Mouse (Mus musculus): ENCODE results near the gene Ext2. TPM values are rescaled to one million over a fixed set of nuclear protein-coding genes. Genes with fewer than 3 reads are reported as not detected.

Gene Ext2
- polyA plus RNA-seq, 1 experiment from 2014 or later, result 69.8 TPM

- ATAC-seq (ENCODE audit: insufficient number of reproducible peaks, low FRiP score, low TSS enrichment, low read depth) (no peak), DNase-seq (ENCODE audit: low spot score) (no peak)
- no peaks in the 10 kb centered on the region for H3K27me3 ChIP-seq (ENCODE audit: control insufficient read depth, insufficient read depth, low read length)
- H3K4me2 ChIP-seq (ENCODE audit: low read depth, severe bottlenecking), result no peak overlapping the region
- no peak overlapping the region for H3K27ac ChIP-seq (replicated peaks; ENCODE audit: low read depth, low read length)
- H3K36me3 ChIP-seq (ENCODE audit: control insufficient read depth, insufficient read depth, low read length), result no peaks in the 10 kb centered on the region
- H3K4me3 ChIP-seq (ENCODE audit: low read depth, low read length), result no peak overlapping the region
- peaks cover 5% of the 10 kb centered on the region; the same call in 1 of the 2 replicates for H3K4me1 ChIP-seq (ENCODE audit: control insufficient read depth, insufficient read depth, low read length)
- 94% methylated on average over 5 of the region's 5 CpGs for WGBS
- H3K9ac ChIP-seq (ENCODE audit: low read length), result no peak overlapping the region
- H3K9me3 ChIP-seq (ENCODE audit: control insufficient read depth, low read length), result no peaks in the 10 kb centered on the region
These were observed 4.6 kb downstream of the Ext2 start for GRCm38 (mm10) chr2:93817791-93818190.

- no peak for ATAC-seq (ENCODE audit: insufficient number of reproducible peaks, low FRiP score, low TSS enrichment, low read depth)
- no peaks in the 10 kb centered on the region for H3K4me1 ChIP-seq (ENCODE audit: control insufficient read depth, insufficient read depth, low read length)
These were observed 9.0 kb downstream of the Ext2 start for GRCm38 (mm10) chr2:93813343-93813742.

GRCm38 (mm10) chr2:93811812-93812211, 10.6 kb downstream of the Ext2 start:
- H3K9ac ChIP-seq (ENCODE audit: low read length), result no peak overlapping the region
- no peak overlapping the region for H3K27ac ChIP-seq (replicated peaks; ENCODE audit: low read depth, low read length)
- H3K9me3 ChIP-seq (ENCODE audit: control insufficient read depth, low read length), result no peaks in the 10 kb centered on the region
- H3K4me3 ChIP-seq (ENCODE audit: low read depth, low read length), result no peak overlapping the region
- peak; percentile 81 for DNase-seq (ENCODE audit: low spot score)
- no peak for ATAC-seq (ENCODE audit: insufficient number of reproducible peaks, low FRiP score, low TSS enrichment, low read depth)
- no peak overlapping the region for H3K4me2 ChIP-seq (ENCODE audit: low read depth, severe bottlenecking)
- no peaks in the 10 kb centered on the region for H3K4me1 ChIP-seq (ENCODE audit: control insufficient read depth, insufficient read depth, low read length)
- 41% methylated on average over 4 of the region's 4 CpGs for WGBS
- no peaks in the 10 kb centered on the region for H3K27me3 ChIP-seq (ENCODE audit: control insufficient read depth, insufficient read depth, low read length)
- no peaks in the 10 kb centered on the region for H3K36me3 ChIP-seq (ENCODE audit: control insufficient read depth, insufficient read depth, low read length)

More at GRCm38 (mm10) chr2:93813343-93813742, 9.0 kb downstream of the Ext2 start:
- H3K4me3 ChIP-seq (ENCODE audit: low read depth, low read length), result no peak overlapping the region
- no peaks in the 10 kb centered on the region for H3K36me3 ChIP-seq (ENCODE audit: control insufficient read depth, insufficient read depth, low read length)
- H3K9ac ChIP-seq (ENCODE audit: low read length), result no peak overlapping the region
- H3K27ac ChIP-seq (replicated peaks; ENCODE audit: low read depth, low read length), result no peak overlapping the region
- 92% methylated on average over 22 of the region's 22 CpGs for WGBS
- H3K27me3 ChIP-seq (ENCODE audit: control insufficient read depth, insufficient read depth, low read length), result no peaks in the 10 kb centered on the region
- H3K9me3 ChIP-seq (ENCODE audit: control insufficient read depth, low read length), result no peaks in the 10 kb centered on the region
- no peak overlapping the region for H3K4me2 ChIP-seq (ENCODE audit: low read depth, severe bottlenecking)
- DNase-seq (ENCODE audit: low spot score), result no peak

GRCm38 (mm10) chr2:93809931-93810330, 12.4 kb downstream of the Ext2 start:
- DNase-seq (ENCODE audit: low spot score), result peak; percentile 72
- Histone ChIP-seq H3K4me1 (ENCODE audit: control insufficient read depth, insufficient read depth, low read length) (no peaks in the 10 kb centered on the region), H3K9me3 (ENCODE audit: control insufficient read depth, low read length) (no peaks in the 10 kb centered on the region), H3K36me3 (ENCODE audit: control insufficient read depth, insufficient read depth, low read length) (no peaks in the 10 kb centered on the region; the same call in 1 of the 2 replicates), H3K27me3 (ENCODE audit: control insufficient read depth, insufficient read depth, low read length) (no peaks in the 10 kb centered on the region), H3K9ac (ENCODE audit: low read length) (no peak overlapping the region), H3K27ac (replicated peaks; ENCODE audit: low read depth, low read length) (no peak overlapping the region), H3K4me2 (ENCODE audit: low read depth, severe bottlenecking) (no peak overlapping the region), H3K4me3 (ENCODE audit: low read depth, low read length) (no peak overlapping the region)
- no peak for ATAC-seq (ENCODE audit: insufficient number of reproducible peaks, low FRiP score, low TSS enrichment, low read depth)
- WGBS, result 16% methylated on average over 2 of the region's 2 CpGs

- WGBS, result 89% methylated on average over 5 of the region's 5 CpGs
These were observed 14.3 kb downstream of the Ext2 start for GRCm38 (mm10) chr2:93808071-93808470.

GRCm38 (mm10) chr2:93807440-93807839, 14.9 kb downstream of the Ext2 start:
- no peak overlapping the region for H3K4me3 ChIP-seq (ENCODE audit: low read depth, low read length)
- no peak overlapping the region for H3K9ac ChIP-seq (ENCODE audit: low read length)
- no peaks in the 10 kb centered on the region for H3K27me3 ChIP-seq (ENCODE audit: control insufficient read depth, insufficient read depth, low read length)
- no peak overlapping the region for H3K27ac ChIP-seq (replicated peaks; ENCODE audit: low read depth, low read length)
- H3K36me3 ChIP-seq (ENCODE audit: control insufficient read depth, insufficient read depth, low read length), result peaks cover 2% of the 10 kb centered on the region; the same call in 1 of the 2 replicates
- no peaks in the 10 kb centered on the region for H3K4me1 ChIP-seq (ENCODE audit: control insufficient read depth, insufficient read depth, low read length)
- no peaks in the 10 kb centered on the region for H3K9me3 ChIP-seq (ENCODE audit: control insufficient read depth, low read length)
- ATAC-seq (ENCODE audit: insufficient number of reproducible peaks, low FRiP score, low TSS enrichment, low read depth) (no peak), DNase-seq (ENCODE audit: low spot score) (no peak)
- H3K4me2 ChIP-seq (ENCODE audit: low read depth, severe bottlenecking), result no peak overlapping the region
- 80% methylated on average over 8 of the region's 8 CpGs for WGBS

More at GRCm38 (mm10) chr2:93808071-93808470, 14.3 kb downstream of the Ext2 start:
- no peak overlapping the region for H3K27ac ChIP-seq (replicated peaks; ENCODE audit: low read depth, low read length)
- no peaks in the 10 kb centered on the region for H3K4me1 ChIP-seq (ENCODE audit: control insufficient read depth, insufficient read depth, low read length)
- ATAC-seq (ENCODE audit: insufficient number of reproducible peaks, low FRiP score, low TSS enrichment, low read depth) (no peak), DNase-seq (ENCODE audit: low spot score) (no peak)
- no peak overlapping the region for H3K4me2 ChIP-seq (ENCODE audit: low read depth, severe bottlenecking)
- H3K27me3 ChIP-seq (ENCODE audit: control insufficient read depth, insufficient read depth, low read length), result no peaks in the 10 kb centered on the region
- H3K9ac ChIP-seq (ENCODE audit: low read length), result no peak overlapping the region
- peaks cover 2% of the 10 kb centered on the region; the same call in 1 of the 2 replicates for H3K36me3 ChIP-seq (ENCODE audit: control insufficient read depth, insufficient read depth, low read length)
- H3K4me3 ChIP-seq (ENCODE audit: low read depth, low read length), result no peak overlapping the region
- no peaks in the 10 kb centered on the region for H3K9me3 ChIP-seq (ENCODE audit: control insufficient read depth, low read length)

GRCm38 (mm10) chr2:93806487-93807201, 15.7 kb downstream of the Ext2 start:
- no peak for DNase-seq (ENCODE audit: low spot score)
- Histone ChIP-seq H3K27ac (replicated peaks; ENCODE audit: low read depth, low read length) (no peak overlapping the region), H3K4me2 (ENCODE audit: low read depth, severe bottlenecking) (no peak overlapping the region), H3K4me1 (ENCODE audit: control insufficient read depth, insufficient read depth, low read length) (no peaks in the 10 kb centered on the region), H3K9me3 (ENCODE audit: control insufficient read depth, low read length) (no peaks in the 10 kb centered on the region), H3K9ac (ENCODE audit: low read length) (no peak overlapping the region), H3K4me3 (ENCODE audit: low read depth, low read length) (no peak overlapping the region), H3K27me3 (ENCODE audit: control insufficient read depth, insufficient read depth, low read length) (no peaks in the 10 kb centered on the region), H3K36me3 (ENCODE audit: control insufficient read depth, insufficient read depth, low read length) (peaks cover 4% of the 10 kb centered on the region; the same call in 1 of the 2 replicates)
- 88% methylated on average over 6 of the region's 6 CpGs for WGBS
- no peak for ATAC-seq (ENCODE audit: insufficient number of reproducible peaks, low FRiP score, low TSS enrichment, low read depth)

GRCm38 (mm10) chr2:93805523-93805922, 16.8 kb downstream of the Ext2 start:
- Histone ChIP-seq H3K4me1 (ENCODE audit: control insufficient read depth, insufficient read depth, low read length) (no peaks in the 10 kb centered on the region), H3K9me3 (ENCODE audit: control insufficient read depth, low read length) (no peaks in the 10 kb centered on the region), H3K27ac (replicated peaks; ENCODE audit: low read depth, low read length) (no peak overlapping the region), H3K4me2 (ENCODE audit: low read depth, severe bottlenecking) (no peak overlapping the region), H3K9ac (ENCODE audit: low read length) (no peak overlapping the region), H3K4me3 (ENCODE audit: low read depth, low read length) (no peak overlapping the region), H3K27me3 (ENCODE audit: control insufficient read depth, insufficient read depth, low read length) (no peaks in the 10 kb centered on the region), H3K36me3 (ENCODE audit: control insufficient read depth, insufficient read depth, low read length) (peaks cover 4% of the 10 kb centered on the region; the same call in 1 of the 2 replicates)
- 96% methylated on average over 4 of the region's 4 CpGs for WGBS
- DNase-seq (ENCODE audit: low spot score), result no peak
- no peak for ATAC-seq (ENCODE audit: insufficient number of reproducible peaks, low FRiP score, low TSS enrichment, low read depth)
